Mouse (Mus musculus) kidney, adult 2 months (tissue): ENCODE measurements around the gene Zpbp2.

ENCODE experiments used
- CTCF ChIP-seq: fragments of 200-500 bp; conservative IDR thresholded peaks from 2 replicates; pipeline ENCODE4 v1.5.1; 2011; ENCODE audit warnings: low read depth, mild to moderate bottlenecking, control low read depth, low read length, moderate library complexity, mixed read lengths; ENCODE audit not compliant: insufficient read depth, insufficient read length
- POLR2A ChIP-seq: fragments of 200-500 bp; IDR thresholded peaks from one replicate; pipeline ENCODE4 v1.6.1; 2011; ENCODE audit warnings: low read depth, low read length, control low read depth

DNA sequence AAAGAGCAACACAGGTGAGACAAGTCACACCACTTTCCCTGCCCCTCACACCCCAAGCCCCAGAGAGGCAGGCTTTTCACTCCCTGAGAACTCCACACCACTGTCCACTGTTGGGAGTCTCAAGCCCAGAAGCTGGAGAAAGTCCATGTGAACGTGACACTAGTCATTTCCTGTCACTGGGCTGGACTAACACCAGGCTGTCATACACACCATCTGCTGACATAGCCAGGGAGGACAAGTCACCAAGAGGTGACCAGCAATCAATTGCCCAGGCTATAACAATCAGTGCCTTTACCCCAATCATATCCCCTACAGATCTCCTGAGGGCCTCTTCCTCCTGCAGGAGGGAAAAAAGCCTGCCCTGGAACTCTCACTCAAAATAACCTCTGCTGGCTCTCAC lies 33.2 kb downstream of the Zpbp2 start:
- no peak for TF ChIP-seq POLR2A
- TF ChIP-seq CTCF, result no peak
